Mouse (Mus musculus): ENCODE data around the gene Map2k2. TPM values are rescaled to one million over a fixed set of nuclear protein-coding genes. Genes with fewer than 3 reads are reported as not detected.
"Not testable (repeated sequence)": the region's sequence is repeated elsewhere in the genome, so short reads cannot be mapped to it uniquely, and the experiment has no call there.

Map2k2 gene
- polyA plus RNA-seq, 2 experiments = 60.3 to 90.0 TPM

DNA sequence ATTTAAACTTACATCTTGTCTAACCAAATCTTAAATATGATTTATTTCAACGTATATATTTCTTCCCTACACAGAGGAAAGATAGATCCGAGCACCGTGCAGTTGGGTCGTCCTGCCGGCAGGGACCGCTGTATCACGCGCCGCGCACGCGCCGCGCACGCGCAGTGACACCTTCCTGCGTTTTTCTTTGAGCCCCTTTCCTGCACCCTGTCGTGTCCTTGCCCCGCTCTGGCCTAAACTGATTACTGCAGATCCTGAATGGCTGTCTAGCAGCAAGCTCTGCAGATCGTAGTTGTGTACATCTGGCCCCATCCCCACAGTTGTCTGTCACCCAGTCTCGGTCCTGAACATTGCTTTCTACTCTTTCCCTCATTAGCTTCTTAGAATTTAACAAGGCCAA lies 67.4 kb downstream of the Map2k2 start:
- Histone ChIP-seq H3K27me3 (ENCODE audit: control insufficient read depth, insufficient read depth, low read length) (no peaks in the 10 kb centered on the region), H3K9me3 (ENCODE audit: control insufficient read depth, low read length) (no peaks in the 10 kb centered on the region), H3K4me2 (ENCODE audit: low read depth) (peak overlapping the region; percentile 60), H3K36me3 (replicated peaks; ENCODE audit: control insufficient read depth, insufficient read depth, low read depth) (peaks cover 11% of the 10 kb centered on the region), H3K4me3 (ENCODE audit: insufficient read depth in 1 of 2, low read depth in 2 of 2, low read length in 2 of 2) (peak overlapping the region; percentile 17 to 25; a peak in 2 of 4 replicates), H3K9ac (replicated peaks) (peak overlapping the region; percentile 38), H3K27ac (peak overlapping the region; percentile 43), H3K4me1 (replicated peaks; ENCODE audit: control insufficient read depth in 2 of 2, insufficient read depth in 2 of 2, low read length in 1 of 2) (peaks cover 9 to 26% of the 10 kb centered on the region in 2 experiments)
- DNase-seq (ENCODE audit: low read depth in 3 of 3, low spot score in 3 of 3) (peak; percentile 63 to 66 (median 65)), ATAC-seq (ENCODE audit: insufficient read depth) (peak; percentile 14)
- WGBS (ENCODE audit: insufficient replicate concordance) = 6% methylated on average over 21 of the region's 21 CpGs
- TF ChIP-seq EP300 (IDR thresholded peaks at IDR 0.05; ENCODE audit: low read depth) (no peak), CTCF (IDR thresholded peaks at IDR 0.05; ENCODE audit: low read depth) (peak; percentile 96)

DNA sequence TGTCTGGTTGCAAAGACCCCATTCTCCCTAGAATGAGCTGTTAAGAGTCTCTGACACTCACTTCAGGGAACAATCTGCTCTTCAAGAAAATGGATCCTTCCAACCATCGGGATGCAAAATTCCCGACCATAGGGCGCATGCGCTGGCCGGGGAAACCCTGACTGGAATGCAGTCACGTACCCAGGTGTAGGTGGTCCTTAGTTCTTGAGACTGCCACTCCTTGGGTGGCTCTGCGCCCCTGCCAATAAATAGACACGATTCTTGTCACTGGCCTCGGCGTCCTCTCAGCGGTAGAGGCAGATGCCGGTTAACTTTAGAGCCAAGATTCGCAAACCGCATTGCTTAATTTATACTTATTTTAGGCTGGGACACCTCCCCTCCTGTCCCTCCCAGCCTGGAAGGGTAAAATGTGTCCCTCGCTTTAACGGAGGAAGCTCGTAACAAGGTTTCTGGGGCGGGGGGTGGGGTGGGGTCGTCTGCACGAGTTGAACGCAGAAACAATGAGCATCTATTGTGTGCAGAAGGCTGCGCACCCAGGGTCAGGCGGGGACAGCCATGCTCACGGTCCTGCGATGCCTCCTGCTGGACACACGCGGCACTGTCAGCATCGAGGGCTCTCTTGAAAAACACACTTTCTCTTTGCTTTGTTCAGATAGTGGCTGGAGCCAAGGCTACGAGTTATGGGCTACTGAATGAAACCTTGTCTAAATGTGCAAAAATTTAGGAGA lies 69.1 kb downstream of the Map2k2 start:
- Histone ChIP-seq H3K9ac (replicated peaks) (no peak overlapping the region; the same call in 1 of the 2 replicates), H3K27ac (peak overlapping the region; percentile 59), H3K36me3 (replicated peaks; ENCODE audit: control insufficient read depth, insufficient read depth, low read depth) (peaks cover 28% of the 10 kb centered on the region), H3K4me2 (ENCODE audit: low read depth) (peak overlapping the region; percentile 89), H3K27me3 (ENCODE audit: control insufficient read depth, insufficient read depth, low read length) (no peaks in the 10 kb centered on the region), H3K4me3 (ENCODE audit: insufficient read depth in 1 of 2, low read depth in 2 of 2, low read length in 2 of 2) (peak overlapping the region in 1 of 2 experiments; percentile 34; a peak in 1 of 4 replicates), H3K9me3 (ENCODE audit: control insufficient read depth, low read length) (no peaks in the 10 kb centered on the region), H3K4me1 (replicated peaks; ENCODE audit: control insufficient read depth in 2 of 2, insufficient read depth in 2 of 2, low read length in 1 of 2) (peaks cover 5 to 19% of the 10 kb centered on the region in 2 experiments)
- 11% methylated on average over 29 of the region's 29 CpGs for WGBS (ENCODE audit: insufficient replicate concordance)
- peak; percentile 67 to 73 (median 71) for DNase-seq (ENCODE audit: low read depth in 3 of 3, low spot score in 3 of 3)
- ATAC-seq (ENCODE audit: insufficient read depth) = peak; percentile 27
- TF ChIP-seq CTCF (IDR thresholded peaks at IDR 0.05; ENCODE audit: low read depth) (peak; percentile 99), EP300 (IDR thresholded peaks at IDR 0.05; ENCODE audit: low read depth) (no peak)

DNA sequence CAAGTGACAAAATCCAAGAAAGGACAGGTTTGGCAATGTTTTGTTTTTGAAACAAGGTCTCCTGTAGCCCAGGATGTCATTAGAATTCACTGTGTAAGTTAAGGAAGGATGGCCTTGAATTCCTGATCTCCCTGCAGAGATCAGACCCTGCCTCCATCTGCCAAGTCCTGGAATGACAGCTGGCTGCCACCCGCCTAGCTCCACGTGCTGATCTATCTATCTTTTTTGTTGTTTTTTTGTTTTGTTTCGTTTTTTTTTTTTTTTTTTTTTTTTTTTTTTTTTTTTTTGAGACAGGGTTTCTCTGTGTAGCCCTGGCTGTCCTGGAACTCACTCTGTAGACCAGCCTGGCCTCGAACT lies 69.6 kb downstream of the Map2k2 start:
- ATAC-seq (ENCODE audit: insufficient read depth); DNase-seq (ENCODE audit: low read depth in 3 of 3, low spot score in 3 of 3); H3K9ac ChIP-seq (replicated peaks); H3K27me3 ChIP-seq (ENCODE audit: control insufficient read depth, insufficient read depth, low read length); H3K9me3 ChIP-seq (ENCODE audit: control insufficient read depth, low read length): not testable (repeated sequence)
- Histone ChIP-seq H3K36me3 (replicated peaks; ENCODE audit: control insufficient read depth, insufficient read depth, low read depth) (peaks cover 33% of the 10 kb centered on the region), H3K4me3 (ENCODE audit: insufficient read depth in 1 of 2, low read depth in 2 of 2, low read length in 2 of 2) (peak overlapping the region in 1 of 2 experiments; percentile 34; a peak in 1 of 4 replicates), H3K4me1 (replicated peaks; ENCODE audit: control insufficient read depth in 2 of 2, insufficient read depth in 2 of 2, low read length in 1 of 2) (peaks cover 5 to 19% of the 10 kb centered on the region in 2 experiments), H3K4me2 (ENCODE audit: low read depth) (peak overlapping the region; percentile 89), H3K27ac (peak overlapping the region; percentile 59)
- WGBS (ENCODE audit: insufficient replicate concordance) = 7% methylated on average over 4 of the region's 4 CpGs

DNA sequence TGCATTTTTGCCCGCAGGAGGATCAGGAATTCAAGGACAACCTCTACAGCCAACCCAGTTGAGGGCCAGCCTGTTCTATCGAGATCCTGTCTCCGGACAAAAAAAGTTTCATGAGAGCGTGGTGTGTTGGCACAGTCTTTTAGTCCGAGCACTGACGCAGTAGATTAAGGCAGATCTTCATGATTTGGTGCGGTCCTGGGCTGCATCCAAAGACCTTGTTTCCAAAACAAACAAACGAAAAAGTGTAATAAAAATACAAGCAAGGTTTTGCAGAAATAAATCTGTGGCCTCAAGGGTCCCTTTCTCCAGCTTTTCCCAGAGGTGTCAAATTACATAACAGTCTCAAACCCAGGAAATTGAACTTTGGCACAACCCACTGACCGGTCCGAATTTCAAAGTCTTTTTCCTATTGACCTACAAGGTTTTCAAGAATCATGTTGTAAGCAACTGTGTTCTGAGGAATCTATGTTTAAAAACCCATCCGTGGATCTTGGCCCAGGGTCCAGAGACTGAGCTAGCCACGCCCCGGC lies 70.3 kb downstream of the Map2k2 start:
- peak overlapping the region; percentile 27 to 95 for H3K4me3 ChIP-seq (ENCODE audit: insufficient read depth in 1 of 2, low read depth in 2 of 2, low read length in 2 of 2)
- H3K4me1 ChIP-seq (replicated peaks; ENCODE audit: control insufficient read depth in 2 of 2, insufficient read depth in 2 of 2, low read length in 1 of 2) = peaks cover 5 to 19% of the 10 kb centered on the region in 2 experiments
- WGBS (ENCODE audit: insufficient replicate concordance) = 14% methylated on average over 13 of the region's 13 CpGs
- ATAC-seq (ENCODE audit: insufficient read depth) (peak; percentile 3; the same call in 1 of the 2 replicates), DNase-seq (ENCODE audit: low read depth in 3 of 3, low spot score in 3 of 3) (no peak)
- no peak for TF ChIP-seq EP300 (IDR thresholded peaks at IDR 0.05; ENCODE audit: low read depth)
- TF ChIP-seq CTCF (IDR thresholded peaks at IDR 0.05; ENCODE audit: low read depth) = no peak
- H3K9ac ChIP-seq (replicated peaks) = peak overlapping the region; percentile 28; the same call in 1 of the 2 replicates
- H3K27me3 ChIP-seq (ENCODE audit: control insufficient read depth, insufficient read depth, low read length) = no peaks in the 10 kb centered on the region
- peaks cover 40% of the 10 kb centered on the region for H3K36me3 ChIP-seq (replicated peaks; ENCODE audit: control insufficient read depth, insufficient read depth, low read depth)
- H3K9me3 ChIP-seq (ENCODE audit: control insufficient read depth, low read length) = no peaks in the 10 kb centered on the region
- peak overlapping the region; percentile 28 for H3K27ac ChIP-seq
- peak overlapping the region; percentile 89 for H3K4me2 ChIP-seq (ENCODE audit: low read depth)

Data from liver, embryonic 14.5 days (tissue).